Mouse (Mus musculus) forebrain, embryonic 10.5 days (tissue): ENCODE measurements at regions not wholly inside any gene's neighbourhood (a gene's known extent, or its start where the extent isn't known, plus 50 kb on each side); places are given as distances from the start of the nearest gene placed in this dataset.
"Not testable (repeated sequence)": the region's sequence is repeated elsewhere in the genome, so short reads cannot be mapped to it uniquely, and the experiment has no call there.

Source experiments
- DNase-seq: peaks from one replicate; pipeline ENCODE4 v3.0.0-alpha.2; 2017; ENCODE audit warnings: low spot score; ENCODE audit errors: extremely low spot score
- H3K27ac ChIP-seq: fragments of 300-500 bp; sonication (generic); 2 replicates; pipeline ENCODE4 v1.5.1; 2016; ENCODE audit warnings: mild to moderate bottlenecking
- H3K27me3 ChIP-seq: fragments of 300-500 bp; sonication (generic); 2 replicates; pipeline ENCODE4 v1.6.1; 2016; ENCODE audit warnings: mild to moderate bottlenecking; ENCODE audit not compliant: poor library complexity, severe bottlenecking
- H3K36me3 ChIP-seq: fragments of 300-500 bp; sonication (generic); replicated peaks from 2 replicates; pipeline ENCODE4 v1.6.1; 2016; ENCODE audit warnings: mild to moderate bottlenecking, moderate library complexity
- H3K4me1 ChIP-seq: fragments of 300-500 bp; sonication (generic); 2 replicates; pipeline ENCODE4 v1.6.1; 2016
- H3K4me3 ChIP-seq: fragments of 300-500 bp; sonication (generic); 2 replicates; pipeline ENCODE4 v1.5.1; 2016; ENCODE audit warnings: mild to moderate bottlenecking, moderate library complexity
- H3K9me3 ChIP-seq: fragments of 300-500 bp; sonication (generic); 2 replicates; pipeline ENCODE4 v1.6.1; 2016; ENCODE audit warnings: mild to moderate bottlenecking, moderate library complexity
- WGBS: fragments of 180-500 bp; shearing (Covaris S2); methylation state at CpG from one replicate; pipeline ENCODE4 v1.1.7; 2016; 5-methylcytosine and 5-hydroxymethylcytosine counted together

DNA sequence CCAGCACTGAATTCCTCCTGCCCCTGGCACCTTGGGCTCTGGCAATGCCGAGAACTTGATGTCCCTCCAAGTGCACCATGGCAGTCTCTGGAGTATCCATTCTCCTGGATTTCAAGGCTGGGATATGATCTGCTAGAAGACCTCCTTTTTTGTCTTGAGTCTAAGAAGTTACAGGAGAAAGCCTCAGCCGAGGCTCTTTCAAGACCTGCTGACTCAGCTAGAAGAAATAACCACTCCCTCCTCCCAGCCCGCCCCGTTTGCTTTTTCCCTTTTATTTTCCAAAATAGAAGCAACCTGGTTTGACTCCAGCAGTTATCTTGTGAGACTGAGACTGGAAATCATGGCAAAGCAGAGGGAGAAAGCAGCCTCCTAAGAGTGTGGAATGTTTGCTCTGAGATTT is 136.8 kb upstream of the Rgma start:
- Histone ChIP-seq H3K4me3 (no peak overlapping the region), H3K27me3 (no peaks in the 10 kb centered on the region), H3K9me3 (no peaks in the 10 kb centered on the region), H3K4me1 (peaks cover 20% of the 10 kb centered on the region), H3K27ac (peak overlapping the region; percentile 31; the same call in 1 of the 2 replicates), H3K36me3 (no peaks in the 10 kb centered on the region)
- DNase-seq, result no peak
- WGBS, result 46% methylated on average over 4 of the region's 4 CpGs

DNA sequence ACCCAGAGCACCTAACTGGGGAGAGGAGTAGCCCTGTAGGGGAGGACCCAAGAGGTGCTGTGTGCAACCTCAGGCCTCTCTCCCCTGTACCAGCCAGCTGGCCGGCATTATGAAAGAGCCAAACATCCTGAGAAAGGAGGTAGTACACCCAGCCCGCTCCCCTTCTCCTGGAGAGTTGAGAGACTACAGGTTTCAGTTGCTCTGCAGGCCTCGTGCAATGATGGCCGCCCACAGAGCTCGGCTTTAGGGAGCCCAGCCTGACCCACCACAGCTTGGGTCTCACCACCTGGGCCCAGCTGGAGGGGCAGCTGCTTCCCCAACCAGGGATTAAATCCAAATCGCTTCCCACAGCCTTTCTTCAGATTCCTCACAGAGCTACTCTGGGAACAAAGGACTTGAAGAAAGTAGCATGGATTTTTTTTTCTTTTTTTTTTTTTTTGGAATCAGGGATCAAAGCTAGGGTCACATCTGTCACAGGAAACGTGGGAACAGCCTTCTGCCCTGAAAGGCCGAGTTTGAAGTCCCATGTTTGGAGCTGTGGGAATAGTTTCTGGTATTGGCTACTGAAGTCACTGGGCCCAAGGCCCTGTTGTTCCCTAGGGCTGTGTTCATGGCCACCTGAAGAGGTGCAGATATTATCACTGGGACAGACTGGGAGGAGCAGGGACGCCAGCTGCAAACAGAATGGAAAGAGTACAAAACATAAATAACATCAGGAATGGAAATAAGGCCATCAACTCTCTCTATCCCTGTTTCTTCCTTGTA is 131.5 kb upstream of the Rgma start:
- Histone ChIP-seq H3K9me3 (no peaks in the 10 kb centered on the region), H3K4me3 (no peak overlapping the region), H3K27me3 (no peaks in the 10 kb centered on the region), H3K36me3 (no peaks in the 10 kb centered on the region), H3K27ac (peak overlapping the region; percentile 78), H3K4me1 (peaks cover 9% of the 10 kb centered on the region)
- DNase-seq, result no peak
- 46% methylated on average over 9 of the region's 9 CpGs for WGBS

DNA sequence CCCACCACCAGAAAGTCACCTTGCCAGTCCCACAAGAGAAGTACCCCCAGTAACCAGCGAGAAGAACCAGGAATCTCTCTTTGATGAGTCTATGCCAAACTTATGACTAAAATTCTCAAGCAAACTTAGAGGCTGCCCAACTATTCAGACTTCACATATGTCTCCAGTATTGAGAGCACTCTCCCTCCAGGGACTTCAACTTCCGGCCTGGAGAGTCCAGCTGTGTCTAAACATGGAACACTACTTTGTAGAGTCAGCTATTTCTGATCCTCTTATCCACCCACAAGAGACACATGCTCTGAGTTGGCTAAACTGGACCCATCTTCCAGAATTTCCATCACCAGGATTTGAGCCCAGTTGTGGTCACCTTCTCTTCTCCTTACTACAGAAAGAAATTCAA is 129.9 kb upstream of the Rgma start:
- no peak for DNase-seq
- 89% methylated on average over 2 of the region's 2 CpGs for WGBS
- H3K27me3 ChIP-seq, result no peaks in the 10 kb centered on the region
- no peak overlapping the region for H3K4me3 ChIP-seq
- H3K36me3 ChIP-seq, result no peaks in the 10 kb centered on the region
- H3K9me3 ChIP-seq, result no peaks in the 10 kb centered on the region
- H3K27ac ChIP-seq, result no peak overlapping the region
- peaks cover 10% of the 10 kb centered on the region for H3K4me1 ChIP-seq

GRCm38 (mm10) chr7:73250593-73250992 is 124.7 kb upstream of the Rgma start:
- Histone ChIP-seq H3K36me3 (no peaks in the 10 kb centered on the region), H3K27me3 (0 out of 2 replicates have a peak, but pooled peaks cover 4% of the 10 kb centered on the region), H3K4me1 (peaks cover 21% of the 10 kb centered on the region), H3K27ac (no peak overlapping the region), H3K9me3 (no peaks in the 10 kb centered on the region), H3K4me3 (no peak overlapping the region)
- 61% methylated on average over 8 of the region's 8 CpGs for WGBS
- DNase-seq, result no peak

DNA sequence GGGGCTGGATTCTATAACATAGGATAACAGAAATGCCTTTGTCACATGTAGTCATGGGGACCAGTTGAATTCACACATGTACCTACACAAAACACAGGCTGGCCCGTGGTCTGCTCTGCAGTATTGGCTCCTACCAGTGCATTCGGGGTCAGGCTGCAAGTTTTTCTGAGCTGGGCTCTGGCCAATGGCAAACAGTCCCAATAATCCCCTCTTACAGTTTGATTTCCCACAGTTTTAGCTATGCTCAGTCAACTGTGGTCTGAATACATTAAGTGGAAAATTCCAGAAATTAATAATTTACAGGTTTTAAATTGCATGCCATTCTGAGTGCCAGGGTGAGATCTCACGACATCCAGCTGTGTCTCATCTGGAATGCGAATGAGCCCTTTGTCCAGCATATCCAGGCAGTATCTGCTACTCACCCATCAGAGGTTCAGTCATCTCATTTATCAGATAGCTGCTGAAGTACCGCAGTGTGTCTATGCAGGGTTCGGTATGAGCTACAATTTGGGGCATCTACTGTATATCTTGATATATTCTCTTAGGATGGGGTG is 124.0 kb upstream of the Rgma start:
- Histone ChIP-seq H3K9me3 (no peaks in the 10 kb centered on the region), H3K27me3 (0 out of 2 replicates have a peak, but pooled peaks cover 4% of the 10 kb centered on the region)
- 83% methylated on average over 6 of the region's 6 CpGs for WGBS

GRCm38 (mm10) chr7:73254972-73255371 is 120.3 kb upstream of the Rgma start:
- H3K4me1 ChIP-seq, result peaks cover 21% of the 10 kb centered on the region
- not testable (repeated sequence) for H3K4me3 ChIP-seq, H3K27me3 ChIP-seq, H3K9me3 ChIP-seq, H3K27ac ChIP-seq, H3K36me3 ChIP-seq, DNase-seq
- WGBS, result 94% methylated on average over 7 of the region's 7 CpGs

More for the DNA sequence above, 124.0 kb upstream of the Rgma start:
- peaks cover 21% of the 10 kb centered on the region for H3K4me1 ChIP-seq
- H3K27ac ChIP-seq, result no peak overlapping the region
- no peaks in the 10 kb centered on the region for H3K36me3 ChIP-seq
- DNase-seq, result no peak
- no peak overlapping the region for H3K4me3 ChIP-seq

DNA sequence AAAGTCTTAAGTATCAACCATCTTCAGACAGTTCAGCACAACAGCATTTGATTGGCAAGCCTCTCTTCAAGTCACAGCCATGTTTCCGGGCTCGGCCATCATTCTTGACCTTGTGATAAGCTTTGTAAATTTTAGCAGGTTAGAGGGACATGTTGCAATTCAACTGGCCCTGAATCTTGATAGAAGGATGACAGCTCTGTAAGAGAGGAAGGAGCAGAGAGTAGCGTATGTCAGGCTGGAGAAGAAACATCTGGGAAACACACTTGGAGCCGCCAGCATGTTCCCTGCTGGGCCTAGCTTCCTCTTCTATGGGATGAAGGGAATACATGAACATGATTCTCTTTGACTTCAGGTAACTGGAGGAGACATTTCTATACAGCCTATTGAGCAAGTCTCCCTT is 115.2 kb upstream of the Rgma start:
- no peaks in the 10 kb centered on the region for H3K27me3 ChIP-seq
- no peaks in the 10 kb centered on the region for H3K36me3 ChIP-seq
- 94% methylated on average over 4 of the region's 4 CpGs for WGBS
- no peak overlapping the region for H3K27ac ChIP-seq
- DNase-seq, result no peak
- peaks cover 15% of the 10 kb centered on the region for H3K4me1 ChIP-seq
- no peaks in the 10 kb centered on the region for H3K9me3 ChIP-seq
- no peak overlapping the region for H3K4me3 ChIP-seq

- Histone ChIP-seq H3K27ac (no peak overlapping the region), H3K4me1 (peaks cover 15% of the 10 kb centered on the region), H3K9me3 (no peaks in the 10 kb centered on the region), H3K36me3 (no peaks in the 10 kb centered on the region), H3K4me3 (no peak overlapping the region), H3K27me3 (no peaks in the 10 kb centered on the region)
- whole genome bisulfite sequencing, result 78% methylated on average over 5 of the region's 5 CpGs
- DNase-seq, result no peak
Measured at GRCm38 (mm10) chr7:73261750-73262149, 113.6 kb upstream of the Rgma start.

DNA sequence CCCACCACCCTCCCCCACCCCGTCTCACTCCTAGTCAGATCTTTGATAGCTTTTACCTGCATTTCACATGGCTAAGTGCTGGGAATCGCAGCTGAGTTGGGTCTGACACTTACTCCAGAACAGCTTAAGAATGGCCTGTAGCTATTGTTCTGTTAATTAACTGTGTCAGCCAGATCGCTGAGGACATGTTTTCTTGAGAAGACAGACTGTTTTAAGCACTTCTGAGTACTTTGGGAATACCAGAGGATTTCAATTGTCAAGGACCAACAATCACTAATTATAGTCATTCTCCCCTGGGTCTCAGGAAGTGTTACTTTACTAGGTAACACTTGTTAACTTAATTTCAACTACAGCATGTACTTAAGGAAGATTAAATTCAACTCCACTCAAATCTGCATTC is 112.8 kb upstream of the Rgma start:
- H3K4me1 ChIP-seq, result peaks cover 15% of the 10 kb centered on the region
- no peaks in the 10 kb centered on the region for H3K36me3 ChIP-seq
- DNase-seq, result no peak
- H3K27ac ChIP-seq, result no peak overlapping the region
- no peaks in the 10 kb centered on the region for H3K27me3 ChIP-seq
- 27% methylated on average over 3 of the region's 3 CpGs for WGBS
- no peaks in the 10 kb centered on the region for H3K9me3 ChIP-seq
- H3K4me3 ChIP-seq, result no peak overlapping the region

GRCm38 (mm10) chr7:73269626-73270025 is 105.7 kb upstream of the Rgma start:
- Histone ChIP-seq H3K27me3 (no peaks in the 10 kb centered on the region), H3K4me3 (no peak overlapping the region), H3K9me3 (no peaks in the 10 kb centered on the region; the same call in 1 of the 2 replicates), H3K27ac (no peak overlapping the region), H3K36me3 (no peaks in the 10 kb centered on the region), H3K4me1 (peaks cover 11% of the 10 kb centered on the region; the same call in 1 of the 2 replicates)
- WGBS, result 95% methylated on average over 3 of the region's 3 CpGs
- DNase-seq, result no peak

GRCm38 (mm10) chr7:73272787-73273186 is 102.5 kb upstream of the Rgma start:
- Histone ChIP-seq H3K27me3 (no peaks in the 10 kb centered on the region), H3K9me3 (no peaks in the 10 kb centered on the region; the same call in 1 of the 2 replicates), H3K36me3 (no peaks in the 10 kb centered on the region), H3K4me1 (peaks cover 11% of the 10 kb centered on the region; the same call in 1 of the 2 replicates), H3K27ac (no peak overlapping the region), H3K4me3 (no peak overlapping the region)
- 94% methylated on average over 1 of the region's 1 CpGs for WGBS
- no peak for DNase-seq

DNA sequence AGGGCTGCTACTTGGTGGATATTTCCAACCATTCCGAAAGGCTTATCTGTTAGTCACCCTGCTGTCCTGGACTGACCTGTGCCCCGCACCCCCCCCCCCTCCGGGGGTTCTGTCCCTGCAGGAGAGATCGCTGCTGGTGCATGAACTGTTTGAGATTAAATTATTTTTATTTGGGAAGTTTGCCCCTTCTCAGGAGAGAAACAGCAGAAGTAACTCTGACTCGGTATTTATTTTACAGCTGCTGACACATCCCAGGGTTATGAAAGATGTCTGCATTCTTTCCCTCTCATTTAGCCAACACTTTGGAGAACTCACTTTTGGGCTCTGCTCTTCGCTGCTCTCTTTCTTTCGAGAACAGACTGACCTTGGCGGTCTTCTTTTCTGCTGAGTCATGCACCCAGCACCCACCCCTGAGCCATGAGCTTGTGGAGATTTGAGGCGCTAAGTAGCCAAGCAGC is 99.5 kb upstream of the Rgma start:
- Histone ChIP-seq H3K27ac (no peak overlapping the region), H3K36me3 (no peaks in the 10 kb centered on the region), H3K4me1 (peaks cover 11% of the 10 kb centered on the region; the same call in 1 of the 2 replicates), H3K27me3 (no peaks in the 10 kb centered on the region), H3K4me3 (no peak overlapping the region), H3K9me3 (no peaks in the 10 kb centered on the region; the same call in 1 of the 2 replicates)
- DNase-seq, result no peak
- WGBS, result 87% methylated on average over 9 of the region's 9 CpGs

GRCm38 (mm10) chr7:73278616-73279015 is 96.7 kb upstream of the Rgma start:
- H3K27me3 ChIP-seq, result no peaks in the 10 kb centered on the region
- 89% methylated on average over 6 of the region's 6 CpGs for WGBS

More at GRCm38 (mm10) chr7:73278616-73279015, 96.7 kb upstream of the Rgma start:
- no peaks in the 10 kb centered on the region for H3K36me3 ChIP-seq
- no peak for DNase-seq
- H3K27ac ChIP-seq, result no peak overlapping the region
- no peaks in the 10 kb centered on the region; the same call in 1 of the 2 replicates for H3K9me3 ChIP-seq
- H3K4me3 ChIP-seq, result no peak overlapping the region
- no peaks in the 10 kb centered on the region for H3K4me1 ChIP-seq
